Mouse (Mus musculus): ENCODE measurements around the gene Tufm.

The Tufm gene

GRCm38 (mm10) chr7:126501684-126502022, 14.5 kb downstream of the Tufm start:
- DNase-seq, result no peak

GRCm38 (mm10) chr7:126502023-126502741, 15.0 kb downstream of the Tufm start:
- peak; percentile 95 for DNase-seq

GRCm38 (mm10) chr7:126502751-126503150, 15.6 kb downstream of the Tufm start:
- DNase-seq, result no peak

- peak; percentile 99 for DNase-seq
Observed at GRCm38 (mm10) chr7:126503273-126503878, 16.2 kb downstream of the Tufm start, which contains the start of gene Atxn2l. Atxn2l (minus strand) TSS chr7:126503437.

GRCm38 (mm10) chr7:126504913-126505312, 17.8 kb downstream of the Tufm start:
- no peak for DNase-seq

GRCm38 (mm10) chr7:126507126-126507778, 20.1 kb downstream of the Tufm start:
- DNase-seq, result no peak

- DNase-seq, result no peak
Observed at GRCm38 (mm10) chr7:126511287-126511686, 24.1 kb downstream of the Tufm start.

GRCm38 (mm10) chr7:126518261-126518941, 31.2 kb downstream of the Tufm start:
- no peak for DNase-seq

GRCm38 (mm10) chr7:126519513-126519912, 32.4 kb downstream of the Tufm start:
- DNase-seq, result no peak

- DNase-seq, result no peak
Observed at GRCm38 (mm10) chr7:126523316-126523715, 36.2 kb downstream of the Tufm start.

- no peak for DNase-seq
Observed at GRCm38 (mm10) chr7:126528166-126528577, 41.0 kb downstream of the Tufm start.

GRCm38 (mm10) chr7:126533434-126533833, 46.3 kb downstream of the Tufm start:
- DNase-seq, result no peak

- peak; percentile 29 for DNase-seq
Observed at GRCm38 (mm10) chr7:126535766-126536165, 48.6 kb downstream of the Tufm start.

GRCm38 (mm10) chr7:126536466-126536865, 49.3 kb downstream of the Tufm start:
- DNase-seq, result no peak

GRCm38 (mm10) chr7:126537820-126538585, 50.8 kb downstream of the Tufm start:
- DNase-seq, result no peak
